ENCODE assay signal across 5 mouse cellular contexts in genomic region chr5:64588768-64589167, GRCm38 (mm10).
A peak's percentile ranks its signal among the peaks of the same experiment; 100 is the strongest.
DNase-seq lines count a peak whose midpoint lies in the region; ATAC-seq lines count a peak whose summit lies in the region.
"Not testable (repeated sequence)": the region's sequence is repeated elsewhere in the genome, so short reads cannot be mapped to it uniquely, and the experiment has no call there.

No protein-coding gene starts in this region.

- not testable (repeated sequence) for H3K27me3 ChIP-seq in intestine, embryonic 14.5 days (replicated peaks; ENCODE audit: control insufficient read depth, insufficient read depth, low read length); liver, embryonic 12.5 days (replicated peaks); liver, embryonic 15.5 days; midbrain, embryonic 10.5 days (ENCODE audit: low read depth, poor library complexity, severe bottlenecking)

- peak; percentile 54 for DNase-seq in heart, adult 11 months
- not testable (repeated sequence) for DNase-seq in intestine, embryonic 14.5 days (ENCODE audit: low spot score); midbrain, embryonic 10.5 days (ENCODE audit: low spot score)

- ATAC-seq in intestine, embryonic 14.5 days (replicated peaks; ENCODE audit: low FRiP score, low TSS enrichment, low read depth); liver, embryonic 12.5 days; liver, embryonic 15.5 days (ENCODE audit: insufficient read depth): not testable (repeated sequence)

- peaks cover 26% of the 10 kb centered on the region for H3K4me1 ChIP-seq in intestine, embryonic 14.5 days (replicated peaks; ENCODE audit: control insufficient read depth, insufficient read depth, low read length)
- peaks cover 86% of the 10 kb centered on the region for H3K4me1 ChIP-seq in liver, embryonic 12.5 days
- H3K4me1 ChIP-seq in liver, embryonic 15.5 days (replicated peaks) = peaks cover 82% of the 10 kb centered on the region
- H3K4me1 ChIP-seq in midbrain, embryonic 10.5 days = peaks cover 11% of the 10 kb centered on the region

- peak overlapping the region; percentile 76 for H3K27ac ChIP-seq in intestine, embryonic 14.5 days (ENCODE audit: low read depth)
- peak overlapping the region; percentile 98 for H3K27ac ChIP-seq in liver, embryonic 12.5 days
- H3K27ac ChIP-seq in liver, embryonic 15.5 days (replicated peaks) = peak overlapping the region; percentile 98
- peak overlapping the region; percentile 57; the same call in 1 of the 2 replicates for H3K27ac ChIP-seq in midbrain, embryonic 10.5 days (replicated peaks)

- H3K36me3 ChIP-seq in intestine, embryonic 14.5 days (ENCODE audit: control insufficient read depth, insufficient read depth, low read length); liver, embryonic 12.5 days; liver, embryonic 15.5 days (replicated peaks); midbrain, embryonic 10.5 days: not testable (repeated sequence)

- H3K9me3 ChIP-seq in intestine, embryonic 14.5 days (ENCODE audit: control insufficient read depth, low read length); liver, embryonic 12.5 days (replicated peaks); liver, embryonic 15.5 days (replicated peaks); midbrain, embryonic 10.5 days (replicated peaks): not testable (repeated sequence)

- not testable (repeated sequence) for H3K9ac ChIP-seq in intestine, embryonic 14.5 days (ENCODE audit: low read length); liver, embryonic 12.5 days; liver, embryonic 15.5 days

- WGBS in intestine, embryonic 14.5 days = 95% methylated on average over 8 of the region's 8 CpGs
- 93% methylated on average over 8 of the region's 8 CpGs for WGBS in liver, embryonic 12.5 days (ENCODE audit: insufficient replicate concordance)
- WGBS in liver, embryonic 15.5 days (ENCODE audit: insufficient replicate concordance) = 90% methylated on average over 8 of the region's 8 CpGs
- 97% methylated on average over 8 of the region's 8 CpGs for WGBS in midbrain, embryonic 10.5 days

- H3K4me3 ChIP-seq in intestine, embryonic 14.5 days (ENCODE audit: low read depth, low read length); liver, embryonic 12.5 days; liver, embryonic 15.5 days (replicated peaks); midbrain, embryonic 10.5 days: not testable (repeated sequence)

- not testable (repeated sequence) for H3K4me2 ChIP-seq in intestine, embryonic 14.5 days (ENCODE audit: low read length); liver, embryonic 12.5 days; liver, embryonic 15.5 days
